Mouse (Mus musculus) heart, embryonic 11.5 days (tissue): Measurements from ENCODE around the gene Vsx1. TPM values are rescaled to one million over a fixed set of nuclear protein-coding genes. Genes with fewer than 3 reads are reported as not detected.

Experiments
- ATAC-seq: fragments of 200-750 bp; cut with Nextera tagmentation; replicated peaks from 2 replicates; pipeline ENCODE4 v1.8.0; 2017; ENCODE audit warnings: moderate library complexity; ENCODE audit not compliant: insufficient number of reproducible peaks, low FRiP score, low TSS enrichment
- H3K27ac ChIP-seq: fragments of 300-500 bp; sonication (generic); 2 replicates; pipeline ENCODE4 v1.5.1; 2014; ENCODE audit warnings: mild to moderate bottlenecking, low read depth, low read length
- H3K27me3 ChIP-seq: fragments of 300-500 bp; sonication (generic); 2 replicates; pipeline ENCODE4 v1.6.1; 2014; ENCODE audit warnings: mild to moderate bottlenecking, low read length, mixed read lengths; ENCODE audit not compliant: control insufficient read depth, insufficient read depth
- H3K36me3 ChIP-seq: fragments of 300-500 bp; sonication (generic); 2 replicates; pipeline ENCODE4 v1.6.1; 2014; ENCODE audit warnings: mild to moderate bottlenecking, low read length, moderate library complexity, mixed read lengths; ENCODE audit not compliant: control insufficient read depth, insufficient read depth
- H3K4me1 ChIP-seq: fragments of 300-500 bp; sonication (generic); 2 replicates; pipeline ENCODE4 v1.6.1; 2014; ENCODE audit warnings: low read length; ENCODE audit not compliant: control insufficient read depth, insufficient read depth
- H3K4me2 ChIP-seq: fragments of 300-500 bp; sonication (generic); 2 replicates; pipeline ENCODE4 v1.6.1; 2014; ENCODE audit warnings: mild to moderate bottlenecking, moderate library complexity
- H3K4me3 ChIP-seq: fragments of 300-500 bp; sonication (generic); 2 replicates; pipeline ENCODE4 v1.5.1; 2014; ENCODE audit warnings: low read depth, low read length
- H3K9ac ChIP-seq: fragments of 300-500 bp; sonication (generic); 2 replicates; pipeline ENCODE4 v1.6.1; 2014; ENCODE audit warnings: mild to moderate bottlenecking, low read depth, low read length, moderate library complexity
- H3K9me3 ChIP-seq: fragments of 300-500 bp; sonication (generic); replicated peaks from 2 replicates; pipeline ENCODE4 v1.6.1; 2016; ENCODE audit warnings: low read length; ENCODE audit not compliant: control insufficient read depth
- WGBS: fragments of 180-500 bp; shearing (Covaris S2); extraction: QIAGEN DNeasy Blood & Tissue Kit; methylation state at CpG from one replicate; pipeline ENCODE4 v1.1.7; 2014; ENCODE audit not compliant: insufficient replicate concordance; 5-methylcytosine and 5-hydroxymethylcytosine counted together
- polyA plus RNA-seq: library from polyadenylated mRNA; unstranded; fragments of >200 nt; fragmentation: Nextera tagmentation; extraction: Ambion mirVana; gene quantifications from 2 replicates; pipeline ENCODE4 v1.2.1, GENCODE M21; 2014

Gene Vsx1
- polyA plus RNA-seq, 1 experiment from 2014 or later: not detected

DNA sequence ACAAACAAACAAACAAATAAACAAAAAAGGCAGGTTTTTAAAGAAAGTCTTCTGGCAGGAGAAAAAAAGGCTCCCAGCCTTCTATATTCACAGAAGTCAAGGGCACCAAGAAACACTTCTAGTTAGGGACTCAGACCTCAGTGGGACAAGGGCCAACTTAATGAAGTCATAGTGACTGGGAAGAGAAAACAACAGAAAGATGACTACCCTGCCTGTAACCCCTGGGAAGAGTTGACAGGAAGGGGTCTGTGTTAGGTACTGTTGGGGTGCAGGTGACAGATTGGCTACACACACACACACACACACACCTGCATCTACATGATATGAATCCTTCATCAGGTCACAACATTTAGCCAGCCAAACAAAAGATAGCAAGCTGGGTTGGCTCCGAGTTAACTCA lies 46.0 kb downstream of the Vsx1 start:
- Histone ChIP-seq H3K27me3 (no peaks in the 10 kb centered on the region), H3K9ac (no peak overlapping the region), H3K4me3 (no peak overlapping the region), H3K36me3 (no peaks in the 10 kb centered on the region), H3K9me3 (no peaks in the 10 kb centered on the region), H3K27ac (no peak overlapping the region), H3K4me2 (no peak overlapping the region), H3K4me1 (no peaks in the 10 kb centered on the region)
- ATAC-seq: no peak
- WGBS: 97% methylated on average over 1 of the region's 1 CpGs

DNA sequence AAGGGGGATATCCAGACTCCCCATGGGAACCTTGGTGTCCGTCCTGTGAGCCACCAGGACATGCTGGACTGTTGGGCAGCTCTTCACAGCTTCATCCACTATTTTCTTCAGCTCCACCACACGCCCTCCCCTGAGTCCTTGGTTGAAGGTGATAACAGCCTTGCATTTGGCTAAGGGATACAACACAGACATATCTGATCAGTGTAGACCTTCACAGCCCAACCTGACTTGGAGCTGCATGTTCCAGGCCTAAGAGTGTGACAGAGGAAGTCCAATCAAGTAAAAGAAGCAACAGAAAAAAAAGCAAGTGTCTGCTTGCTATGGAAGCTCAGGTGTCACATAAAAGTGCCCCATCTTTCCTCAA lies 50.8 kb downstream of the Vsx1 start:
- H3K27ac ChIP-seq: no peak overlapping the region
- WGBS: 54% methylated on average over 2 of the region's 2 CpGs

DNA sequence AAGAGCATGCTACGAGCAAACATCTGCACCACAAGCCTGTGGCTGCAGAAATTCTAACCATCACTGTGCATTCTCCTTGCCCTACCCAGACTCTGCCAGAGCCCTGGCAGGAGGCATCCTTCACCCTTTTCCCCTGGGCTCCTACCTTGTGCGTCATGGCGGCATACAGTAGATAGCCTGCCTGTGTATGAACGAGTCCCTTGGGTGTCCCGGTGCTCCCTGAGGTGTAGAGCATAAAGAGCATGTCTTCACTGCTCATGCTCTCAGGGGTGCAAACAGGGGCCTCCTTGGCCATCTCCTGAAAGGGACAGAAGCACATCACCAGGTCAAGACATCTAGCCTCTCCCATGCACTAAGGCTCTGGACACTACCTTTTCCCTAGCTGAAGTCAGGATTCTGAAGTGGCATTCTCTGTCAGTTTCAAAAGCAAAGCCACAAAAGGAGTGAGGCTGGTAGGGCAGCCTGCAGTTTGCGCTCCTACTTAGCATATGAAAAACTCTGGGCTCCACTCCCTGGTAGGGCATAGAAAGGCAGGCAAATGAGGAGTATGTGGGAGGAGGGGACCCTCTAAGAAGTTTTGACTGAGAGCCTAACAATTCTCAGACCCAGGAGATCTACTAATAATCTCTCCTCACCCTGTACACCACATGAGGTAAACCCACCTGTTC lies 51.3 kb downstream of the Vsx1 start:
- Histone ChIP-seq H3K4me2 (no peak overlapping the region), H3K36me3 (no peaks in the 10 kb centered on the region), H3K4me3 (no peak overlapping the region), H3K4me1 (no peaks in the 10 kb centered on the region), H3K9ac (no peak overlapping the region), H3K9me3 (no peaks in the 10 kb centered on the region), H3K27me3 (no peaks in the 10 kb centered on the region), H3K27ac (no peak overlapping the region)
- no peak for ATAC-seq
- 69% methylated on average over 6 of the region's 6 CpGs for WGBS

More for the DNA sequence above, 50.8 kb downstream of the Vsx1 start:
- H3K9ac ChIP-seq: no peak overlapping the region
- H3K9me3 ChIP-seq: no peaks in the 10 kb centered on the region
- H3K4me2 ChIP-seq: no peak overlapping the region
- ATAC-seq: no peak
- no peaks in the 10 kb centered on the region for H3K36me3 ChIP-seq
- no peaks in the 10 kb centered on the region for H3K27me3 ChIP-seq
- H3K4me1 ChIP-seq: no peaks in the 10 kb centered on the region
- no peak overlapping the region for H3K4me3 ChIP-seq

DNA sequence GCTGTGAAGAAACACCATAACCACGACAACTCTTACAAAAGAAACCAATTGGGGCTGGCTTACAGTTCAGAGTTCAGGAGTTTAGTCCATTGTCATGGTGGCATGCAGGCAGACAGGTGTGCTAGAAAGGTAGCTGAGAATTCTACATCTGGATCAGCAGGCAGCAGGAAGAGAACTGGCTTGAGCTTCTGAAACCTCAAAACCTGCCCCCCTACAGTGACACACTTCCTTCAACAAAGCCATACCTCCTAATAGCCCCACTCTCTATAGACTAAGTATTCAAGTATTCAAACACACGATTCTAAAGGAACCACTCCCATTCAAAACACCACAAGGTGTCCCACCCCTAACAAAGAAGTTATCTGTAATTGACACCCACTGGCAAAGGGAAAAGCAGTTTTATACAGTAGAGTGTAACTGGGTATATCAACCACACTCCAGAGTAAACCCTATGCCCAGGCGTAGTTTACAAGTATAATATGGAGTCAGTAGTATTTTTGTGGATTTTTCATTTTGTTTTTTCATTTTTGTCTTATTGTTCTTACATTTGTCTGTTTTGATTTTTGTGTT lies 53.2 kb downstream of the Vsx1 start:
- H3K4me2 ChIP-seq: no peak overlapping the region
- H3K9me3 ChIP-seq: no peaks in the 10 kb centered on the region
- H3K27ac ChIP-seq: no peak overlapping the region
- no peak overlapping the region for H3K4me3 ChIP-seq
- H3K27me3 ChIP-seq: no peaks in the 10 kb centered on the region
- H3K4me1 ChIP-seq: no peaks in the 10 kb centered on the region
- no peak overlapping the region for H3K9ac ChIP-seq
- ATAC-seq: no peak
- H3K36me3 ChIP-seq: no peaks in the 10 kb centered on the region
- 76% methylated on average over 3 of the region's 3 CpGs for WGBS

Other genes starting within 250 kb of the Vsx1 start
- gene Zfp442, start 237.9 kb downstream of the Vsx1 start, polyA plus RNA-seq: 4.1 and 4.4 TPM in 2 replicates
- 0.06 and 0.31 TPM in 2 replicates for gene Zfp345, start 204.3 kb downstream of the Vsx1 start, polyA plus RNA-seq
- 0.38 and 0.59 TPM in 2 replicates for gene Cst7, start 118.9 kb downstream of the Vsx1 start, polyA plus RNA-seq
- gene Apmap, start 80.8 kb downstream of the Vsx1 start, polyA plus RNA-seq: 31.1 and 35.2 TPM in 2 replicates
- 14.8 and 16.8 TPM in 2 replicates for gene Acss1, start 20.9 kb downstream of the Vsx1 start, polyA plus RNA-seq
- gene Entpd6, start 59.7 kb upstream of the Vsx1 start, polyA plus RNA-seq: 18.9 and 20.2 TPM in 2 replicates
- gene Pygb, start 97.4 kb upstream of the Vsx1 start, polyA plus RNA-seq: 84.4 and 120 TPM in 2 replicates
- gene Abhd12, start 215.4 kb upstream of the Vsx1 start, polyA plus RNA-seq: 44.9 and 49.2 TPM in 2 replicates
- gene Gins1, start 216.0 kb upstream of the Vsx1 start, polyA plus RNA-seq: 37.8 and 39.0 TPM in 2 replicates